15 mouse cellular contexts compared by ENCODE assay signal in genomic region chr5:76744737-76745209, GRCm38 (mm10).
DNase-seq lines count a peak whose midpoint lies in the region; ATAC-seq and TF ChIP-seq lines count a peak whose summit lies in the region.
"Had no signal": no experiment of that assay in that cellular context is flagged by ENCODE, and none has a peak within 500 bp of the region (broad histone marks: within the 10 kb centered on the region; RNA-seq: fewer than 3 reads in every experiment).

No protein-coding gene starts in this region.

- no peaks in the 10 kb centered on the region for H3K27me3 ChIP-seq in liver, postnatal 0 days (ENCODE audit: insufficient read depth, low read length)
- no peaks in the 10 kb centered on the region for H3K27me3 ChIP-seq in MEL (ENCODE audit: control insufficient read depth in 1 of 2, insufficient read depth in 2 of 2, low read length in 2 of 2)
- no peaks in the 10 kb centered on the region for H3K27me3 ChIP-seq in embryonic facial prominence, embryonic 11.5 days (ENCODE audit: control insufficient read depth, insufficient read depth, low read length)
- no peaks in the 10 kb centered on the region for H3K27me3 ChIP-seq in forebrain, postnatal 0 days (ENCODE audit: insufficient read depth, low read length)
- H3K27me3 ChIP-seq in hindbrain, postnatal 0 days (ENCODE audit: insufficient read depth, low read length), result no peaks in the 10 kb centered on the region
- H3K27me3 ChIP-seq in heart, embryonic 11.5 days (ENCODE audit: control insufficient read depth, insufficient read depth, low read length), result no peaks in the 10 kb centered on the region

- no peak for TF ChIP-seq POLR2A in MEL (IDR thresholded peaks at IDR 0.05; ENCODE audit: control insufficient read depth in 1 of 2, insufficient read depth in 1 of 2, low read depth in 1 of 2, low read length in 2 of 2, poor library complexity in 1 of 2)

- no peak overlapping the region for H3K4me3 ChIP-seq in liver, postnatal 0 days (ENCODE audit: low read depth, low read length)
- no peak overlapping the region for H3K4me3 ChIP-seq in MEL (ENCODE audit: control insufficient read depth in 1 of 2, insufficient read depth in 1 of 2, low read depth in 2 of 2, low read length in 2 of 2)
- H3K4me3 ChIP-seq in embryonic facial prominence, embryonic 11.5 days (ENCODE audit: low read depth, low read length), result no peak overlapping the region
- H3K4me3 ChIP-seq in forebrain, postnatal 0 days (ENCODE audit: low read depth, low read length), result no peak overlapping the region
- H3K4me3 ChIP-seq in hindbrain, postnatal 0 days (ENCODE audit: low read length), result no peak overlapping the region
- no peak overlapping the region for H3K4me3 ChIP-seq in heart, embryonic 11.5 days (ENCODE audit: low read depth, low read length)

- H3K36me3 ChIP-seq in liver, postnatal 0 days (replicated peaks; ENCODE audit: insufficient read depth, low read length), result no peaks in the 10 kb centered on the region
- no peaks in the 10 kb centered on the region for H3K36me3 ChIP-seq in MEL (ENCODE audit: control insufficient read depth in 1 of 2, insufficient read depth in 2 of 2, low read length in 2 of 2)
- no peaks in the 10 kb centered on the region for H3K36me3 ChIP-seq in embryonic facial prominence, embryonic 11.5 days (replicated peaks; ENCODE audit: control insufficient read depth, insufficient read depth, low read depth, low read length)
- H3K36me3 ChIP-seq in forebrain, postnatal 0 days (ENCODE audit: insufficient read depth), result no peaks in the 10 kb centered on the region
- H3K36me3 ChIP-seq in hindbrain, postnatal 0 days (ENCODE audit: insufficient read depth, low read length), result peaks cover 11% of the 10 kb centered on the region; the same call in 1 of the 2 replicates
- H3K36me3 ChIP-seq in heart, embryonic 11.5 days (ENCODE audit: control insufficient read depth, insufficient read depth, low read length), result no peaks in the 10 kb centered on the region

- H3K4me2 ChIP-seq in liver, postnatal 0 days (ENCODE audit: low read depth, low read length), result no peak overlapping the region
- no peak overlapping the region for H3K4me2 ChIP-seq in embryonic facial prominence, embryonic 11.5 days (ENCODE audit: low read depth, low read length)
- H3K4me2 ChIP-seq in forebrain, postnatal 0 days (ENCODE audit: low read depth), result no peak overlapping the region
- H3K4me2 ChIP-seq in hindbrain, postnatal 0 days (ENCODE audit: low read depth, low read length), result no peak overlapping the region
- no peak overlapping the region for H3K4me2 ChIP-seq in heart, embryonic 11.5 days

- no peaks in the 10 kb centered on the region for H3K79me2 ChIP-seq in MEL (ENCODE audit: control insufficient read depth, insufficient read depth, low read length, poor library complexity)

- no peak for TF ChIP-seq RAD21 in MEL (IDR thresholded peaks at IDR 0.05; ENCODE audit: low read depth, low read length)

- TF ChIP-seq EP300 in liver, postnatal 0 days (IDR thresholded peaks at IDR 0.05; ENCODE audit: low read depth), result no peak
- no peak for TF ChIP-seq EP300 in MEL (IDR thresholded peaks at IDR 0.05; ENCODE audit: low read depth in 1 of 2, low read length in 2 of 2)

- 69% methylated on average over 9 of the region's 9 CpGs for WGBS in liver, postnatal 0 days (ENCODE audit: insufficient replicate concordance)
- 82% methylated on average over 9 of the region's 9 CpGs for WGBS in embryonic facial prominence, embryonic 11.5 days
- WGBS in forebrain, postnatal 0 days, result 61% methylated on average over 9 of the region's 9 CpGs
- 87% methylated on average over 9 of the region's 9 CpGs for WGBS in hindbrain, postnatal 0 days
- WGBS in heart, embryonic 11.5 days (ENCODE audit: insufficient replicate concordance), result 75% methylated on average over 9 of the region's 9 CpGs

- H3K27ac ChIP-seq in liver, postnatal 0 days (ENCODE audit: low read depth), result no peak overlapping the region
- H3K27ac ChIP-seq in MEL (ENCODE audit: control insufficient read depth, low read depth, low read length), result no peak overlapping the region
- no peak overlapping the region for H3K27ac ChIP-seq in embryonic facial prominence, embryonic 11.5 days (replicated peaks; ENCODE audit: low read depth, low read length)
- H3K27ac ChIP-seq in forebrain, postnatal 0 days (ENCODE audit: low read depth, low read length), result 0 out of 2 replicates have a peak overlapping the region, but pooled peaks have one; percentile 29
- H3K27ac ChIP-seq in hindbrain, postnatal 0 days, result no peak overlapping the region
- H3K27ac ChIP-seq in heart, embryonic 11.5 days (ENCODE audit: low read depth, low read length), result no peak overlapping the region
- H3K27ac ChIP-seq: liver, embryonic 14.5 days had no signal

- no peak for TF ChIP-seq CTCF in liver, postnatal 0 days (IDR thresholded peaks at IDR 0.05; ENCODE audit: low read depth)
- TF ChIP-seq CTCF in MEL (IDR thresholded peaks at IDR 0.05 in 2 of 3, conservative IDR thresholded peaks at IDR 0.05 in 1 of 3; ENCODE audit: control insufficient read depth in 1 of 3, insufficient read depth in 1 of 3, low read depth in 2 of 3, low read length in 3 of 3, poor library complexity in 1 of 3, severe bottlenecking in 1 of 3), result no peak
- no peak for TF ChIP-seq CTCF in forebrain, postnatal 0 days (IDR thresholded peaks at IDR 0.05; ENCODE audit: low read depth)
- TF ChIP-seq CTCF in hindbrain, postnatal 0 days (IDR thresholded peaks at IDR 0.05; ENCODE audit: low read depth), result no peak

- no peaks in the 10 kb centered on the region for H3K4me1 ChIP-seq in liver, postnatal 0 days (ENCODE audit: insufficient read depth)
- peaks cover 0 to 7% of the 10 kb centered on the region in 2 experiments; a peak in 1 of 4 replicates for H3K4me1 ChIP-seq in MEL (ENCODE audit: control insufficient read depth in 1 of 2, insufficient read depth in 2 of 2, low read length in 2 of 2)
- no peaks in the 10 kb centered on the region for H3K4me1 ChIP-seq in embryonic facial prominence, embryonic 11.5 days (ENCODE audit: control insufficient read depth, insufficient read depth, low read length)
- peaks cover 9% of the 10 kb centered on the region; the same call in 1 of the 2 replicates for H3K4me1 ChIP-seq in forebrain, postnatal 0 days (ENCODE audit: insufficient read depth)
- H3K4me1 ChIP-seq in hindbrain, postnatal 0 days (ENCODE audit: insufficient read depth, low read length), result no peaks in the 10 kb centered on the region
- no peaks in the 10 kb centered on the region for H3K4me1 ChIP-seq in heart, embryonic 11.5 days (ENCODE audit: control insufficient read depth, insufficient read depth, low read length)

- no peak for ATAC-seq in liver, postnatal 0 days
- ATAC-seq in embryonic facial prominence, embryonic 11.5 days (replicated peaks; ENCODE audit: insufficient number of reproducible peaks, low FRiP score, low TSS enrichment, low read depth), result peak; percentile 81
- peak; percentile 32 for ATAC-seq in forebrain, postnatal 0 days
- ATAC-seq in hindbrain, postnatal 0 days, result no peak
- no peak for ATAC-seq in heart, embryonic 11.5 days (replicated peaks; ENCODE audit: insufficient number of reproducible peaks, low FRiP score, low TSS enrichment)
- ATAC-seq in megakaryocyte-erythroid progenitor cell, adult 5-6 weeks (replicated peaks; ENCODE audit: low FRiP score, low TSS enrichment, poor library complexity, severe bottlenecking), result no peak

- H3K9ac ChIP-seq in liver, postnatal 0 days (replicated peaks), result no peak overlapping the region
- H3K9ac ChIP-seq in MEL (ENCODE audit: control insufficient read depth, low read depth, low read length, poor library complexity, severe bottlenecking), result no peak overlapping the region
- H3K9ac ChIP-seq in embryonic facial prominence, embryonic 11.5 days (replicated peaks; ENCODE audit: low read length), result no peak overlapping the region
- no peak overlapping the region for H3K9ac ChIP-seq in forebrain, postnatal 0 days
- H3K9ac ChIP-seq in hindbrain, postnatal 0 days (replicated peaks; ENCODE audit: low read length), result no peak overlapping the region
- H3K9ac ChIP-seq in heart, embryonic 11.5 days (ENCODE audit: low read depth, low read length), result no peak overlapping the region
- H3K9ac ChIP-seq: liver, embryonic 14.5 days had no signal

- DNase-seq in liver, result peak; percentile 21
- no peak for DNase-seq in liver, postnatal 0 days
- peak; percentile 34 for DNase-seq in MEL (ENCODE audit: low read depth, low spot score)
- peak; percentile 52 for DNase-seq in embryonic facial prominence, embryonic 11.5 days (ENCODE audit: low spot score)
- no peak for DNase-seq in forebrain, postnatal 0 days
- no peak for DNase-seq in hindbrain, postnatal 0 days (ENCODE audit: low spot score)
- DNase-seq: adrenal gland, postnatal 14 days; gastrocnemius, postnatal 10 days; heart, postnatal 4 days; right cerebral cortex, postnatal 25 days; thymus, adult 18-20 months had no signal

- no peaks in the 10 kb centered on the region for H3K9me3 ChIP-seq in liver, postnatal 0 days (ENCODE audit: low read length)
- H3K9me3 ChIP-seq in MEL (replicated peaks; ENCODE audit: insufficient read depth, low read length), result no peaks in the 10 kb centered on the region
- H3K9me3 ChIP-seq in embryonic facial prominence, embryonic 11.5 days (replicated peaks; ENCODE audit: control insufficient read depth, low read length), result no peaks in the 10 kb centered on the region
- no peaks in the 10 kb centered on the region for H3K9me3 ChIP-seq in forebrain, postnatal 0 days (ENCODE audit: low read length)
- no peaks in the 10 kb centered on the region for H3K9me3 ChIP-seq in hindbrain, postnatal 0 days (ENCODE audit: low read length)
- no peaks in the 10 kb centered on the region for H3K9me3 ChIP-seq in heart, embryonic 11.5 days (replicated peaks; ENCODE audit: control insufficient read depth, low read length)
- H3K9me3 ChIP-seq: G1E had no signal

TF ChIP-seq in MEL, 35 proteins besides CTCF, POLR2A, EP300 and RAD21:
- TF ChIP-seq MXI1 (IDR thresholded peaks at IDR 0.05; ENCODE audit: low read depth, low read length) (no peak), GATA1 (IDR thresholded peaks at IDR 0.05; ENCODE audit: low read depth, low read length) (no peak), USF1 (IDR thresholded peaks at IDR 0.05; ENCODE audit: low read depth, low read length) (peak; percentile 70), SIN3A (IDR thresholded peaks at IDR 0.05; ENCODE audit: low read length) (no peak), USF2 (IDR thresholded peaks at IDR 0.05; ENCODE audit: borderline replicate concordance in 1 of 2, insufficient read depth in 1 of 2, low read depth in 1 of 2, low read length in 2 of 2) (0 out of 4 replicates have a peak, but pooled peaks of 1 of the 2 experiments have one; percentile 8), POLR2AphosphoS2 (IDR thresholded peaks at IDR 0.05; ENCODE audit: low read length) (no peak), ETS1 (IDR thresholded peaks at IDR 0.05; ENCODE audit: low read depth, low read length) (no peak), BHLHE40 (IDR thresholded peaks at IDR 0.05; ENCODE audit: borderline replicate concordance, low read depth, low read length) (no peak), TCF12 (IDR thresholded peaks at IDR 0.05; ENCODE audit: low read depth, low read length) (no peak), ZKSCAN1 (IDR thresholded peaks at IDR 0.05; ENCODE audit: low read depth, low read length) (no peak), RCOR1 (IDR thresholded peaks at IDR 0.05; ENCODE audit: low read depth, low read length) (no peak)

Comparison
In these comparisons a context has a peak if more than half of its experiments do, and no peak if none do; other contexts are left out.
1. DNase-seq: peak in liver (single experiment), MEL (single experiment) and embryonic facial prominence, embryonic 11.5 days (single experiment); none in liver, postnatal 0 days (single experiment), forebrain, postnatal 0 days (single experiment) and hindbrain, postnatal 0 days (single experiment).
2. ATAC-seq: peak in embryonic facial prominence, embryonic 11.5 days (single experiment) and forebrain, postnatal 0 days (single experiment); none in liver, postnatal 0 days (single experiment), hindbrain, postnatal 0 days (single experiment), heart, embryonic 11.5 days (single experiment) and megakaryocyte-erythroid progenitor cell, adult 5-6 weeks (single experiment).